Mouse (Mus musculus) G1E (cell line): ENCODE measurements around the gene Slc9a8.

ENCODE experiments used
- CTCF ChIP-seq: IDR thresholded peaks from 2 replicates; pipeline ENCODE4 v1.5.1; 2012; ENCODE audit warnings: low read depth, low read length, inconsistent platforms, mixed read lengths
- GATA1 ChIP-seq: IDR thresholded peaks from 2 replicates; pipeline ENCODE4 v1.6.1; 2012; ENCODE audit warnings: borderline replicate concordance, low read length, inconsistent platforms, mixed read lengths
- GATA2 ChIP-seq: IDR thresholded peaks from 2 replicates; pipeline ENCODE4 v1.6.1; 2012; ENCODE audit warnings: low read depth, low read length, inconsistent platforms, borderline replicate concordance
- POLR2AphosphoS5 ChIP-seq: IDR thresholded peaks from 2 replicates; pipeline ENCODE4 v1.6.1; 2012; ENCODE audit warnings: low read depth, low read length, inconsistent platforms; ENCODE audit not compliant: insufficient replicate concordance
- TAL1 ChIP-seq: conservative IDR thresholded peaks from 2 replicates; pipeline ENCODE4 v1.6.1; 2012; ENCODE audit warnings: low read depth, low read length, inconsistent platforms, mixed read lengths

DNA sequence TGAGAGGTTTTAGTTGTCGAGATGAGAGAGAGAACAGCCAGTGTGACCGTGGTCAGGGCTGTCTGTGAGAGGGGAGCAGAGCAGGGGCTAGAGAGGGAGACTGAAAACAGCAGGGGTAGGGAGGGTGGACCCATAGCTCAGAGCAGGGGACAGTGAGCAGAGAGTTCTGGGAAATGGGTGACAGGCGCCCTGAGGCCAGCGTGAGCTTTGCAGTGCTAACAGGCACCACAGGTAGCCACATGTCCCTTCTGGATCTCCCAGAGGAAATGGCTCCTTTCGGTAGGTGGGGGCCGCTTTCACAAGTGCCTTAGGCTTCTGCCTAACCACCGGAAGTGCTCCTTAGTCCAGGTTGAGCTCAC lies 9.9 kb downstream of the Slc9a8 start:
- no peak for TF ChIP-seq TAL1
- TF ChIP-seq CTCF, result no peak
- TF ChIP-seq GATA1, result no peak
- TF ChIP-seq GATA2, result no peak
- no peak for TF ChIP-seq POLR2AphosphoS5
